Mouse (Mus musculus): Measurements from ENCODE around the gene Ap4s1. TPM values are rescaled to one million over a fixed set of nuclear protein-coding genes. Genes with fewer than 3 reads are reported as not detected.

Gene Ap4s1
- total RNA-seq, 1 experiment, result 11.0 TPM

DNA sequence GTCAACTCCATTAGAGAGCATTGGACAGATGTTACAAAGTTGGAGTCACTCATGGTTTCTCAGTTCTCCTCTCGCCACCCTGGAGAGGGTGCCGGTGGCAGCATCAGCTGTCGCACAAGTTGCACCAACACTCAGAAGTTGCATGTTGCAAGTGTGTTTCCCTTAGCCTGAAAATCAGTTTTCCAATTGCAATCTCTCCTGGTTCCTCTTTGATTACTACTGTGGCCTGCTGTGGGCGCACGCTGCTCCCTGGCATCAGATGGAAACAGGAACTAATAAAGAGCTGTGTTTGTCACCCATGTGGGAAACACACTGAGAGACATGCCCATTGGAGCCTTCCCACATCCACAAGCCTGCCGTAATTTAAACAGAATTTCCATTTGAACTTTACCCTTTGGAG is 27.8 kb downstream of the Ap4s1 start:
- in situ Hi-C loops (cut with MboI; ENCODE audit: low sequenced_read_pairs in 2 of 2, unreplicated experiment in 2 of 2), result no loop called here
- no peak for TF ChIP-seq CHD2 (IDR thresholded peaks at IDR 0.05; ENCODE audit: low read depth, low read length)
- TF ChIP-seq ZC3H11A (IDR thresholded peaks at IDR 0.05; ENCODE audit: borderline replicate concordance, low read depth, low read length), result no peak
- no peak for TF ChIP-seq ZNF384 (IDR thresholded peaks at IDR 0.05; ENCODE audit: low read depth, low read length)
- TF ChIP-seq MAFK (IDR thresholded peaks at IDR 0.05; ENCODE audit: insufficient read depth, low read depth, low read length), result no peak
- no peak for TF ChIP-seq HCFC1 (IDR thresholded peaks at IDR 0.05; ENCODE audit: borderline replicate concordance, insufficient read depth, low read length)
- Histone ChIP-seq H3K36me3 (ENCODE audit: control insufficient read depth, insufficient read depth, low read length, poor library complexity, severe bottlenecking) (no peaks in the 10 kb centered on the region), H3K4me1 (ENCODE audit: control insufficient read depth in 2 of 2, insufficient read depth in 2 of 2, low read length in 2 of 2, poor library complexity in 1 of 2) (peaks cover 7 to 9% of the 10 kb centered on the region in 2 experiments), H3K9me3 (ENCODE audit: control insufficient read depth, insufficient read depth, low read depth, low read length) (no peaks in the 10 kb centered on the region), H3K27ac (ENCODE audit: insufficient read depth, low read depth, low read length, poor library complexity, severe bottlenecking) (no peak overlapping the region), H3K4me3 (ENCODE audit: insufficient read depth in 1 of 2, low read depth in 1 of 2, low read length in 2 of 2, poor library complexity in 1 of 2, severe bottlenecking in 1 of 2) (no peak overlapping the region), H3K9ac (ENCODE audit: insufficient read depth, low read depth, low read length, poor library complexity, severe bottlenecking) (no peak overlapping the region)
- DNase-seq (ENCODE audit: low read depth, low spot score), result no peak

DNA sequence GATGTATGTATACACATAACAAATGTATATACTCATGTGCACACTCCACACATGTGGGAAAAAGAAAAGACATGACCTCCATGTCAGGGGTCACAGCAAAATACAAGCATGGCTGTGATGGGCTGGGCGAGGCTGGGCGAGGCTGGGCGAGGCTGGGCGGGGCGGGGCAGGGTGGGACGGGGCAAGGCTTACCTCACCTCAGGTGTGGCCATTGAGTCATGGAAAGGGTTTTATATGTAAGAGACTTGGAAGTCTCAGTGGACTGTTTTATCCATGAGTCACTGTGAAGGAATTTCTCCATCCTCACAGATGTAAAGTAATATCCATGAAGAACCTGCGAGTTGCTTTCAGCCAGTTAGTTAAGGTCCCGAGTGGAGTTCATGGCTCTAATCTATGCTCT is 31.0 kb downstream of the Ap4s1 start:
- Histone ChIP-seq H3K36me3 (ENCODE audit: control insufficient read depth, insufficient read depth, low read length, poor library complexity, severe bottlenecking) (peaks cover 3% of the 10 kb centered on the region; the same call in 1 of the 2 replicates), H3K4me3 (ENCODE audit: insufficient read depth in 1 of 2, low read depth in 1 of 2, low read length in 2 of 2, poor library complexity in 1 of 2, severe bottlenecking in 1 of 2) (no peak overlapping the region), H3K9me3 (ENCODE audit: control insufficient read depth, insufficient read depth, low read depth, low read length) (no peaks in the 10 kb centered on the region), H3K27ac (ENCODE audit: insufficient read depth, low read depth, low read length, poor library complexity, severe bottlenecking) (no peak overlapping the region), H3K9ac (ENCODE audit: insufficient read depth, low read depth, low read length, poor library complexity, severe bottlenecking) (no peak overlapping the region), H3K4me1 (ENCODE audit: control insufficient read depth in 2 of 2, insufficient read depth in 2 of 2, low read length in 2 of 2, poor library complexity in 1 of 2) (peaks cover 7 to 9% of the 10 kb centered on the region in 2 experiments)
- no peak for TF ChIP-seq ZNF384 (IDR thresholded peaks at IDR 0.05; ENCODE audit: low read depth, low read length)
- no peak for TF ChIP-seq MAFK (IDR thresholded peaks at IDR 0.05; ENCODE audit: insufficient read depth, low read depth, low read length)
- no peak for TF ChIP-seq HCFC1 (IDR thresholded peaks at IDR 0.05; ENCODE audit: borderline replicate concordance, insufficient read depth, low read length)
- TF ChIP-seq CHD2 (IDR thresholded peaks at IDR 0.05; ENCODE audit: low read depth, low read length), result no peak
- no peak for TF ChIP-seq ZC3H11A (IDR thresholded peaks at IDR 0.05; ENCODE audit: borderline replicate concordance, low read depth, low read length)
- no peak for DNase-seq (ENCODE audit: low read depth, low spot score)
- in situ Hi-C loops (cut with MboI; ENCODE audit: low sequenced_read_pairs in 2 of 2, unreplicated experiment in 2 of 2), result no loop called here

DNA sequence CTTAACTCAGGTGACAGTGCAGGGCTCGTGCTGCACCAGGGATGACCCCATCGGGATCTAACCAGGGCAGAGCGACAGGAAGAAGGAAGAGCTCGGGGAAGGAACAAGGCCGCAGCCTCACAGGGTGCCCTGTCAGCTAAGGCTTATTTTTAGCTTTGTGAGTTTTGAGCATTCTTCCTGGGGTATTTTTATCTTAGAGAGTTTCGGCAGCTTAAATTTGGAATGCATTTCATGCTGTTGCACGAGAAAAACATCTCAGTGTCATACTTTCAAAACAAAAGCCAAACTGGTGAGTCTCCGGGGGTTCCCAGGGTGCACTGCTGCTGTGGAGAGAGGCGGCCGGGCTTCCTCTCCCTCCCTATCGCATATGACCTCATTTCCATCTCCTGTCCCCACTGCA is 38.2 kb downstream of the Ap4s1 start:
- DNase-seq (ENCODE audit: low read depth, low spot score), result no peak
- H3K9ac ChIP-seq (ENCODE audit: insufficient read depth, low read depth, low read length, poor library complexity, severe bottlenecking), result peak overlapping the region; percentile 12; the same call in 1 of the 2 replicates
- in situ Hi-C loops (cut with MboI; ENCODE audit: low sequenced_read_pairs in 2 of 2, unreplicated experiment in 2 of 2), result no loop called here

DNA sequence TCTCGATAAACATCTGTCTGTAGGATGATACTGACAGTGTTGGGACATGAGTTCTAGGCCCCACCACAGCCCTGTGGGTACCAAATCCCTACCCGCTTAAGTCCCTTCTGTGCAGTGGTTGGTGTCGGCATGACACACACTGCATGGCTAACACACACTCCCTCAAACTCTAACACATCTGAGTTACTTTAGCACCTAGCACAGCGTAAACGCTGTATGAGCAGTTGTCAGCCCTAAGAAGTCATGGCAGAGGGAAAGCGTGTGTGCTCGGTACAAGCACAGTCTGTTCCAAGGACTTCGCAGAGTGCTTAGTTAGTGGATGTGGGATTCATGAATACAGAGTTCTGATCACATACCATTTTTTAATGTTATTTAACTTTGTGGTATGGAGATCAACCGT is 39.0 kb downstream of the Ap4s1 start:
- Histone ChIP-seq H3K4me1 (ENCODE audit: control insufficient read depth in 2 of 2, insufficient read depth in 2 of 2, low read length in 2 of 2, poor library complexity in 1 of 2) (peaks cover 0 to 3% of the 10 kb centered on the region in 2 experiments; a peak in 1 of 4 replicates), H3K27ac (ENCODE audit: insufficient read depth, low read depth, low read length, poor library complexity, severe bottlenecking) (no peak overlapping the region), H3K9ac (ENCODE audit: insufficient read depth, low read depth, low read length, poor library complexity, severe bottlenecking) (no peak overlapping the region), H3K36me3 (ENCODE audit: control insufficient read depth, insufficient read depth, low read length, poor library complexity, severe bottlenecking) (no peaks in the 10 kb centered on the region), H3K4me3 (ENCODE audit: insufficient read depth in 1 of 2, low read depth in 1 of 2, low read length in 2 of 2, poor library complexity in 1 of 2, severe bottlenecking in 1 of 2) (no peak overlapping the region; a peak in 1 of 4 replicates), H3K9me3 (ENCODE audit: control insufficient read depth, insufficient read depth, low read depth, low read length) (no peaks in the 10 kb centered on the region)
- TF ChIP-seq HCFC1 (IDR thresholded peaks at IDR 0.05; ENCODE audit: borderline replicate concordance, insufficient read depth, low read length) (no peak), ZC3H11A (IDR thresholded peaks at IDR 0.05; ENCODE audit: borderline replicate concordance, low read depth, low read length) (no peak), ZNF384 (IDR thresholded peaks at IDR 0.05; ENCODE audit: low read depth, low read length) (no peak), MAFK (IDR thresholded peaks at IDR 0.05; ENCODE audit: insufficient read depth, low read depth, low read length) (no peak), CHD2 (IDR thresholded peaks at IDR 0.05; ENCODE audit: low read depth, low read length) (no peak)
- in situ Hi-C loops (cut with MboI; ENCODE audit: low sequenced_read_pairs in 2 of 2, unreplicated experiment in 2 of 2), result no loop called here
- no peak for DNase-seq (ENCODE audit: low read depth, low spot score)

More for the DNA sequence above, 38.2 kb downstream of the Ap4s1 start:
- Histone ChIP-seq H3K36me3 (ENCODE audit: control insufficient read depth, insufficient read depth, low read length, poor library complexity, severe bottlenecking) (peaks cover under 1% of the 10 kb centered on the region; the same call in 1 of the 2 replicates), H3K9me3 (ENCODE audit: control insufficient read depth, insufficient read depth, low read depth, low read length) (no peaks in the 10 kb centered on the region), H3K4me3 (ENCODE audit: insufficient read depth in 1 of 2, low read depth in 1 of 2, low read length in 2 of 2, poor library complexity in 1 of 2, severe bottlenecking in 1 of 2) (peak overlapping the region in 1 of 2 experiments; percentile 8; a peak in 3 of 4 replicates), H3K27ac (ENCODE audit: insufficient read depth, low read depth, low read length, poor library complexity, severe bottlenecking) (no peak overlapping the region), H3K4me1 (ENCODE audit: control insufficient read depth in 2 of 2, insufficient read depth in 2 of 2, low read length in 2 of 2, poor library complexity in 1 of 2) (no peaks in the 10 kb centered on the region)
- TF ChIP-seq ZC3H11A (IDR thresholded peaks at IDR 0.05; ENCODE audit: borderline replicate concordance, low read depth, low read length), result no peak
- TF ChIP-seq CHD2 (IDR thresholded peaks at IDR 0.05; ENCODE audit: low read depth, low read length), result no peak
- TF ChIP-seq ZNF384 (IDR thresholded peaks at IDR 0.05; ENCODE audit: low read depth, low read length), result no peak
- TF ChIP-seq MAFK (IDR thresholded peaks at IDR 0.05; ENCODE audit: insufficient read depth, low read depth, low read length), result no peak
- TF ChIP-seq HCFC1 (IDR thresholded peaks at IDR 0.05; ENCODE audit: borderline replicate concordance, insufficient read depth, low read length), result no peak

All from ES-E14 (cell line).